10 mouse cellular contexts compared by ENCODE assay signal in the genomic region with DNA sequence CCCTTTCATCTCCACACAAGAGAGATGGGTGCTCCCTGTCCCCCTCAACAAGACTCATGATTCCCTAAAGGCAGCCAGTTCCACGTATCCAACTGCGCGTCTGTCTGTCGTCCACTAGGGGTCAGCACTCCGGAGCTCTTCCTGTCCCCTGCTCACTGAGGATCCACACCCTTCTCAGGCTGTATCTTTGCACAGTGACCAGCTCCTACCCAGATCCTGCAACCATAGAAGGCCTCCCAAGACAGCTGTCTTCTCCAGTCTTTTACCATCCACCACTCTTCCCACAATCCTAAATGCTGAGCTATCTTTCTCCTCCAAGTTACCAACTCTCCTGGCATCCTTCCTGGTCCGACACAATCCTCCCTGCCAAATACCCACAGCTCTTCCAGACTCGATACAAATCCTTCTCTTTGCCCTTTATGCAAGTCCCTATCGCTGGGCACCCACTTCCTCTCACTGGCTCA. TPM values are rescaled to one million over a fixed set of nuclear protein-coding genes. Genes with fewer than 3 reads are reported as not detected.
DNase-seq lines count a peak whose midpoint lies in the region; TF ChIP-seq lines count a peak whose summit lies in the region.
"Had no signal": no experiment of that assay in that cellular context is flagged by ENCODE, and none has a peak within 500 bp of the region (broad histone marks: within the 10 kb centered on the region; RNA-seq: fewer than 3 reads in every experiment).

No protein-coding gene starts in this region.

- H3K4me3 ChIP-seq in myocyte: no peak overlapping the region
- H3K4me3 ChIP-seq: erythroblast, embryonic 14.5 days; megakaryocyte, embryonic 14.5 days had no signal

- H3ac ChIP-seq in myocyte (ENCODE audit: control insufficient read depth, insufficient read length): no peak overlapping the region

- intact Hi-C loops in heart, postnatal 36 days (cut with DNase I): no loop called here
- intact Hi-C loops in left cerebral cortex, postnatal 36 days (cut with DNase I): no loop called here

- no peaks in the 10 kb centered on the region for H3K79me2 ChIP-seq in myocyte (ENCODE audit: control insufficient read depth, insufficient read depth)

- H3K27me3 ChIP-seq in myocyte (ENCODE audit: control insufficient read depth, insufficient read depth, insufficient read length): peaks cover 14% of the 10 kb centered on the region

- H3K36me3 ChIP-seq in myocyte (ENCODE audit: control insufficient read depth, insufficient read depth): no peaks in the 10 kb centered on the region

- no peak for TF ChIP-seq POLR2A in myocyte (IDR thresholded peaks at IDR 0.05; ENCODE audit: insufficient read length, low read depth)

- peak overlapping the region; percentile 36 for H3K4me2 ChIP-seq in myocyte (ENCODE audit: low read depth)

- peak; percentile 31 for DNase-seq in kidney, adult 18-20 months
- DNase-seq in kidney, adult 11 months: no peak
- DNase-seq in Muller cell, postnatal 12 days (ENCODE audit: inconsistent ontology term): peak; percentile 20
- peak; percentile 62 to 66 for DNase-seq in cerebellum, postnatal 25 days
- DNase-seq in heart, postnatal 36 days: peak; percentile 22 to 37
- DNase-seq in left cerebral cortex, postnatal 36 days (ENCODE audit: low spot score in 2 of 2): peak; percentile 71 to 72
- DNase-seq in thymus, postnatal 25 days: peak; percentile 22

TF ChIP-seq in myocyte, 11 proteins besides CTCF, POLR2A, EP300 and RAD21:
- TF ChIP-seq E2F4 (IDR thresholded peaks at IDR 0.05; ENCODE audit: insufficient read depth): no peak
- no peak for TF ChIP-seq MYOG (IDR thresholded peaks at IDR 0.05; ENCODE audit: control insufficient read depth in 1 of 3, insufficient read depth in 1 of 3, insufficient read length in 2 of 3, low read depth in 2 of 3)
- TF ChIP-seq SRF (IDR thresholded peaks at IDR 0.05; ENCODE audit: control insufficient read depth, insufficient read length, low read depth): no peak
- no peak for TF ChIP-seq POLR2AphosphoS2 (IDR thresholded peaks at IDR 0.05; ENCODE audit: insufficient read length, low read depth)
- TF ChIP-seq CEBPB (IDR thresholded peaks at IDR 0.05; ENCODE audit: insufficient read depth, poor library complexity, severe bottlenecking): no peak
- TF ChIP-seq TCF12 (IDR thresholded peaks at IDR 0.05; ENCODE audit: insufficient read depth, poor library complexity, severe bottlenecking): no peak
- TF ChIP-seq TCF3 (IDR thresholded peaks at IDR 0.05; ENCODE audit: insufficient read length, low read depth): no peak
- TF ChIP-seq REST (IDR thresholded peaks at IDR 0.05; ENCODE audit: insufficient read depth, insufficient read length): no peak
- TF ChIP-seq USF1 (IDR thresholded peaks at IDR 0.05; ENCODE audit: low read depth): no peak
- no peak for TF ChIP-seq MAX (IDR thresholded peaks at IDR 0.05; ENCODE audit: low read depth)
- no peak for TF ChIP-seq MYOD1 (IDR thresholded peaks at IDR 0.05; ENCODE audit: control insufficient read depth in 1 of 3, insufficient read length in 2 of 3, low read depth in 2 of 3)

RNA-seq across cellular contexts. Expression of gene Syt16, which starts 12.0 kb away (rescaled TPM):
- not detected for total RNA-seq in heart, postnatal 36 days (2021)
- 100 to 1,000 TPM in 1 of 2 experiments, 10 to 100 TPM in 1; 82.4 to 104 TPM for total RNA-seq in left cerebral cortex, postnatal 36 days (2021)
- not detected for polyA plus RNA-seq in myocyte (2012; fragmentation: generic; extraction: Trizol)
- polyA plus RNA-seq: erythroblast, embryonic 14.5 days had no signal

RNA-seq across cellular contexts. Expression of gene Snapc1, which starts 45.2 kb away (rescaled TPM):
- 10 to 100 TPM in 1 of 2 experiments, 1 to 10 TPM in 1; 8.8 to 13.4 TPM for total RNA-seq in heart, postnatal 36 days (2021)
- 10 to 100 TPM; 41.1 to 50.4 TPM for total RNA-seq in left cerebral cortex, postnatal 36 days (2021)
- 3.4 TPM for polyA plus RNA-seq in myocyte (2012; fragmentation: generic; extraction: Trizol)

Comparison
In these comparisons a context has a peak if more than half of its experiments do, and no peak if none do; other contexts are left out.
1. RNA of gene Syt16, which starts 12.0 kb away (total RNA-seq): 82.4 to 104 TPM in left cerebral cortex, postnatal 36 days; not detected in heart, postnatal 36 days; every median in the first group is over 10 times any median in the second.